Mouse (Mus musculus) limb, embryonic 13.5 days (tissue): ENCODE measurements around the gene Gm21885. TPM values are rescaled to one million over a fixed set of nuclear protein-coding genes. Genes with fewer than 3 reads are reported as not detected.

Experiments used
- ATAC-seq: fragments of 200-750 bp; cut with Nextera tagmentation; 2 replicates; pipeline ENCODE4 v1.8.0; 2017; ENCODE audit warnings: low read depth, moderate number of reproducible peaks, moderate TSS enrichment; ENCODE audit not compliant: low FRiP score
- H3K27ac ChIP-seq: fragments of 300-500 bp; sonication (generic); 2 replicates; pipeline ENCODE4 v1.5.1; 2015; ENCODE audit warnings: inconsistent platforms, mild to moderate bottlenecking, moderate library complexity
- H3K27me3 ChIP-seq: fragments of 300-500 bp; sonication (generic); 2 replicates; pipeline ENCODE4 v1.6.1; 2015; ENCODE audit warnings: mild to moderate bottlenecking, inconsistent platforms
- H3K36me3 ChIP-seq: fragments of 300-500 bp; sonication (generic); 2 replicates; pipeline ENCODE4 v1.6.1; 2015; ENCODE audit warnings: inconsistent platforms, mild to moderate bottlenecking, moderate library complexity
- H3K4me1 ChIP-seq: fragments of 300-500 bp; sonication (generic); 2 replicates; pipeline ENCODE4 v1.6.1; 2015; ENCODE audit warnings: inconsistent platforms
- H3K4me2 ChIP-seq: fragments of 300-500 bp; sonication (generic); replicated peaks from 2 replicates; pipeline ENCODE4 v1.6.1; 2015; ENCODE audit warnings: inconsistent platforms, mild to moderate bottlenecking, moderate library complexity
- H3K4me3 ChIP-seq: fragments of 300-500 bp; sonication (generic); 2 replicates; pipeline ENCODE4 v1.5.1; 2015; ENCODE audit warnings: moderate library complexity, mild to moderate bottlenecking, inconsistent platforms
- H3K9ac ChIP-seq: fragments of 300-500 bp; sonication (generic); 2 replicates; pipeline ENCODE4 v1.6.1; 2015; ENCODE audit warnings: mild to moderate bottlenecking, inconsistent platforms
- H3K9me3 ChIP-seq: fragments of 300-500 bp; sonication (generic); 2 replicates; pipeline ENCODE4 v1.6.1; 2016; ENCODE audit warnings: inconsistent platforms
- WGBS: fragments of 180-500 bp; shearing (Covaris S2); methylation state at CpG from one replicate; pipeline ENCODE4 v1.1.7; 2015; 5-methylcytosine and 5-hydroxymethylcytosine counted together
- polyA plus RNA-seq: library from polyadenylated mRNA; unstranded; fragments of >200 nt; fragmentation: Nextera tagmentation; extraction: Ambion mirVana; gene quantifications from 2 replicates; pipeline ENCODE4 v1.2.1, GENCODE M21; 2015

Gene Gm21885
- polyA plus RNA-seq, 1 experiment from 2014 or later, result 0.32 TPM

- H3K27ac ChIP-seq, result peak overlapping the region; percentile 67
- WGBS, result 7% methylated on average over 10 of the region's 10 CpGs
- no peak for ATAC-seq
- H3K9ac ChIP-seq, result peak overlapping the region; percentile 39; the same call in 1 of the 2 replicates
- peak overlapping the region; percentile 70 for H3K4me2 ChIP-seq
- H3K4me3 ChIP-seq, result peak overlapping the region; percentile 77
- no peaks in the 10 kb centered on the region for H3K27me3 ChIP-seq
- no peaks in the 10 kb centered on the region for H3K9me3 ChIP-seq
- peaks cover 35% of the 10 kb centered on the region for H3K4me1 ChIP-seq
- H3K36me3 ChIP-seq, result peaks cover 3% of the 10 kb centered on the region; the same call in 1 of the 2 replicates
These were observed 45.3 kb downstream of the Gm21885 start for GRCm38 (mm10) chr11:94326961-94327411.

GRCm38 (mm10) chr11:94327693-94328643 is 46.3 kb downstream of the Gm21885 start, which contains the start of gene Ankrd40:
Ankrd40 (plus strand) TSS chr11:94328001.
- peak within 1 kb of the TSS; percentile 70 for H3K4me2 ChIP-seq
- peak; percentile 89 for ATAC-seq
- H3K4me3 ChIP-seq, result peak within 1 kb of the TSS; percentile 77
- no peaks in the 10 kb centered on the region for H3K9me3 ChIP-seq
- peaks cover 3% of the 10 kb centered on the region; the same call in 1 of the 2 replicates for H3K36me3 ChIP-seq
- H3K27me3 ChIP-seq, result no peaks in the 10 kb centered on the region
- peak within 1 kb of the TSS; percentile 98 for H3K27ac ChIP-seq
- H3K4me1 ChIP-seq, result peaks cover 27% of the 10 kb centered on the region
- WGBS, result under 1% methylated on average over 70 of the region's 78 CpGs
- H3K9ac ChIP-seq, result peak within 1 kb of the TSS; percentile 93

- no peak for ATAC-seq
- H3K4me2 ChIP-seq, result peak overlapping the region; percentile 70
- H3K9me3 ChIP-seq, result no peaks in the 10 kb centered on the region
- peak overlapping the region; percentile 93 for H3K9ac ChIP-seq
- H3K36me3 ChIP-seq, result peaks cover 4% of the 10 kb centered on the region; the same call in 1 of the 2 replicates
- H3K4me3 ChIP-seq, result peak overlapping the region; percentile 77
- no peaks in the 10 kb centered on the region for H3K27me3 ChIP-seq
- peaks cover 27% of the 10 kb centered on the region for H3K4me1 ChIP-seq
- WGBS, result 2% methylated on average over 10 of the region's 10 CpGs
- peak overlapping the region; percentile 98 for H3K27ac ChIP-seq
These were observed 47.0 kb downstream of the Gm21885 start for GRCm38 (mm10) chr11:94328644-94329025.

GRCm38 (mm10) chr11:94329270-94329891 is 47.7 kb downstream of the Gm21885 start:
- H3K4me2 ChIP-seq, result peak overlapping the region; percentile 70
- peaks cover 27% of the 10 kb centered on the region for H3K4me1 ChIP-seq
- ATAC-seq, result no peak
- no peaks in the 10 kb centered on the region for H3K27me3 ChIP-seq
- 53% methylated on average over 4 of the region's 4 CpGs for WGBS
- H3K36me3 ChIP-seq, result peaks cover 10% of the 10 kb centered on the region
- H3K9me3 ChIP-seq, result no peaks in the 10 kb centered on the region
- 0 out of 2 replicates have a peak overlapping the region, but pooled peaks have one; percentile 77 for H3K4me3 ChIP-seq
- no peak overlapping the region for H3K27ac ChIP-seq
- no peak overlapping the region for H3K9ac ChIP-seq

GRCm38 (mm10) chr11:94330211-94330610 is 48.5 kb downstream of the Gm21885 start:
- Histone ChIP-seq H3K27me3 (no peaks in the 10 kb centered on the region), H3K36me3 (peaks cover 16% of the 10 kb centered on the region), H3K9ac (no peak overlapping the region), H3K27ac (no peak overlapping the region), H3K9me3 (no peaks in the 10 kb centered on the region), H3K4me2 (peak overlapping the region; percentile 70; the same call in 1 of the 2 replicates), H3K4me3 (no peak overlapping the region), H3K4me1 (peaks cover 27% of the 10 kb centered on the region)
- WGBS, result 89% methylated on average over 3 of the region's 3 CpGs
- ATAC-seq, result no peak

- H3K4me2 ChIP-seq, result no peak overlapping the region
- H3K36me3 ChIP-seq, result peaks cover 37% of the 10 kb centered on the region
- H3K9me3 ChIP-seq, result no peaks in the 10 kb centered on the region
- H3K9ac ChIP-seq, result no peak overlapping the region
- no peak overlapping the region for H3K4me3 ChIP-seq
- whole genome bisulfite sequencing, result 91% methylated on average over 6 of the region's 6 CpGs
- ATAC-seq, result no peak
- H3K4me1 ChIP-seq, result peaks cover 21% of the 10 kb centered on the region
- no peaks in the 10 kb centered on the region for H3K27me3 ChIP-seq
- H3K27ac ChIP-seq, result no peak overlapping the region
These were observed 51.1 kb downstream of the Gm21885 start for GRCm38 (mm10) chr11:94332726-94333125.

- Histone ChIP-seq H3K4me1 (peaks cover 13% of the 10 kb centered on the region), H3K4me3 (no peak overlapping the region), H3K36me3 (peaks cover 54% of the 10 kb centered on the region), H3K27ac (no peak overlapping the region), H3K9me3 (no peaks in the 10 kb centered on the region), H3K4me2 (no peak overlapping the region), H3K27me3 (no peaks in the 10 kb centered on the region), H3K9ac (no peak overlapping the region)
- 93% methylated on average over 8 of the region's 8 CpGs for WGBS
- no peak for ATAC-seq
These were observed 52.8 kb downstream of the Gm21885 start for GRCm38 (mm10) chr11:94334386-94334968.

Other genes starting within 250 kb of the Gm21885 start
- 30.0 and 33.9 TPM in 2 replicates for gene Tob1, start 70.4 kb upstream of the Gm21885 start, polyA plus RNA-seq
- gene Wfikkn2, start 35.9 kb upstream of the Gm21885 start, polyA plus RNA-seq, result 15.0 and 17.6 TPM in 2 replicates
- gene Luc7l3, start 40.1 kb downstream of the Gm21885 start, polyA plus RNA-seq, result 133 and 145 TPM in 2 replicates
- 17.0 and 18.8 TPM in 2 replicates for gene Ankrd40, start 46.1 kb downstream of the Gm21885 start, polyA plus RNA-seq
- gene Abcc3, start 111.1 kb downstream of the Gm21885 start, polyA plus RNA-seq, result 0.59 and 1.1 TPM in 2 replicates
- gene Cacna1g, start 192.3 kb downstream of the Gm21885 start, polyA plus RNA-seq, result 25.9 and 32.7 TPM in 2 replicates
- 0.20 TPM in 2 replicates for gene Spata20, start 204.3 kb downstream of the Gm21885 start, polyA plus RNA-seq
- gene Epn3, start 218.1 kb downstream of the Gm21885 start, polyA plus RNA-seq, result 3.1 TPM in 2 replicates
- gene Mycbpap, start 239.9 kb downstream of the Gm21885 start, polyA plus RNA-seq, result 3.8 and 4.4 TPM in 2 replicates